Mouse (Mus musculus): ENCODE measurements around the gene Tysnd1. TPM values are rescaled to one million over a fixed set of nuclear protein-coding genes. Genes with fewer than 3 reads are reported as not detected.
A peak's percentile ranks its signal among the peaks of the same experiment; 100 is the strongest.

The Tysnd1 gene
- polyA plus RNA-seq (2014; fragmentation: Nextera tagmentation; extraction: Ambion mirVana) = 30.7 and 36.6 TPM in 2 replicates

GRCm38 (mm10) chr10:61694870-61695670 is at the start of gene Tysnd1:
Gene Tysnd1 (plus strand): TSS chr10:61695514.
- peak; percentile 98 for DNase-seq (ENCODE audit: low spot score)
- H3K27ac ChIP-seq (replicated peaks; ENCODE audit: low read depth, low read length) = no peak within 1 kb of the TSS
- under 1% methylated on average over 42 of the region's 42 CpGs for WGBS

GRCm38 (mm10) chr10:61646557-61646956 is 48.8 kb upstream of the Tysnd1 start:
- Histone ChIP-seq H3K27ac (replicated peaks; ENCODE audit: low read depth, low read length) (no peak overlapping the region), H3K4me3 (ENCODE audit: low read depth, low read length) (no peak overlapping the region), H3K4me1 (ENCODE audit: control insufficient read depth, insufficient read depth, low read length) (no peaks in the 10 kb centered on the region), H3K36me3 (replicated peaks; ENCODE audit: control insufficient read depth, insufficient read depth, low read depth, low read length) (no peaks in the 10 kb centered on the region), H3K4me2 (ENCODE audit: low read depth, low read length) (no peak overlapping the region), H3K9me3 (replicated peaks; ENCODE audit: control insufficient read depth, low read length) (no peaks in the 10 kb centered on the region), H3K9ac (replicated peaks; ENCODE audit: low read length) (no peak overlapping the region), H3K27me3 (ENCODE audit: control insufficient read depth, insufficient read depth, low read length) (no peaks in the 10 kb centered on the region)
- ATAC-seq (replicated peaks; ENCODE audit: insufficient number of reproducible peaks, low FRiP score, low TSS enrichment, low read depth) (no peak), DNase-seq (ENCODE audit: low spot score) (no peak)
- 75% methylated on average over 7 of the region's 7 CpGs for WGBS

More at GRCm38 (mm10) chr10:61694870-61695670, at the start of gene Tysnd1:
- Histone ChIP-seq H3K9ac (replicated peaks; ENCODE audit: low read length) (peak within 1 kb of the TSS; percentile 74), H3K9me3 (replicated peaks; ENCODE audit: control insufficient read depth, low read length) (no peaks in the 10 kb centered on the region), H3K4me2 (ENCODE audit: low read depth, low read length) (peak within 1 kb of the TSS; percentile 97), H3K4me1 (ENCODE audit: control insufficient read depth, insufficient read depth, low read length) (peaks cover 4% of the 10 kb centered on the region; the same call in 1 of the 2 replicates), H3K36me3 (replicated peaks; ENCODE audit: control insufficient read depth, insufficient read depth, low read depth, low read length) (no peaks in the 10 kb centered on the region; the same call in none of the 2 replicates), H3K27me3 (ENCODE audit: control insufficient read depth, insufficient read depth, low read length) (no peaks in the 10 kb centered on the region), H3K4me3 (ENCODE audit: low read depth, low read length) (peak within 1 kb of the TSS; percentile 87)
- ATAC-seq (replicated peaks; ENCODE audit: insufficient number of reproducible peaks, low FRiP score, low TSS enrichment, low read depth) = peak; percentile 95

GRCm38 (mm10) chr10:61647790-61648736 is 47.3 kb upstream of the Tysnd1 start, which contains the start of gene Ppa1:
Gene Ppa1 (plus strand): TSS chr10:61648552.
- no peaks in the 10 kb centered on the region for H3K36me3 ChIP-seq (replicated peaks; ENCODE audit: control insufficient read depth, insufficient read depth, low read depth, low read length)
- no peaks in the 10 kb centered on the region for H3K4me1 ChIP-seq (ENCODE audit: control insufficient read depth, insufficient read depth, low read length)
- peak within 1 kb of the TSS; percentile 80 for H3K4me2 ChIP-seq (ENCODE audit: low read depth, low read length)
- H3K9me3 ChIP-seq (replicated peaks; ENCODE audit: control insufficient read depth, low read length) = no peaks in the 10 kb centered on the region
- WGBS = 3% methylated on average over 50 of the region's 50 CpGs
- DNase-seq (ENCODE audit: low spot score) = peak; percentile 92
- peak within 1 kb of the TSS; percentile 88 for H3K9ac ChIP-seq (replicated peaks; ENCODE audit: low read length)
- H3K27ac ChIP-seq (replicated peaks; ENCODE audit: low read depth, low read length) = peak within 1 kb of the TSS; percentile 76; the same call in 1 of the 2 replicates
- H3K4me3 ChIP-seq (ENCODE audit: low read depth, low read length) = peak within 1 kb of the TSS; percentile 72
- peak; percentile 97 for ATAC-seq (replicated peaks; ENCODE audit: insufficient number of reproducible peaks, low FRiP score, low TSS enrichment, low read depth)
- H3K27me3 ChIP-seq (ENCODE audit: control insufficient read depth, insufficient read depth, low read length) = no peaks in the 10 kb centered on the region

GRCm38 (mm10) chr10:61648737-61649645 is 46.3 kb upstream of the Tysnd1 start:
- H3K9me3 ChIP-seq (replicated peaks; ENCODE audit: control insufficient read depth, low read length) = no peaks in the 10 kb centered on the region
- no peak for DNase-seq (ENCODE audit: low spot score)

GRCm38 (mm10) chr10:61654105-61654504 is 41.2 kb upstream of the Tysnd1 start:
- WGBS = 91% methylated on average over 4 of the region's 4 CpGs
- no peaks in the 10 kb centered on the region for H3K4me1 ChIP-seq (ENCODE audit: control insufficient read depth, insufficient read depth, low read length)
- H3K36me3 ChIP-seq (replicated peaks; ENCODE audit: control insufficient read depth, insufficient read depth, low read depth, low read length) = no peaks in the 10 kb centered on the region; the same call in none of the 2 replicates
- ATAC-seq (replicated peaks; ENCODE audit: insufficient number of reproducible peaks, low FRiP score, low TSS enrichment, low read depth) (no peak), DNase-seq (ENCODE audit: low spot score) (no peak)
- H3K27ac ChIP-seq (replicated peaks; ENCODE audit: low read depth, low read length) = no peak overlapping the region
- H3K27me3 ChIP-seq (ENCODE audit: control insufficient read depth, insufficient read depth, low read length) = no peaks in the 10 kb centered on the region
- H3K4me2 ChIP-seq (ENCODE audit: low read depth, low read length) = no peak overlapping the region
- H3K9ac ChIP-seq (replicated peaks; ENCODE audit: low read length) = no peak overlapping the region
- H3K9me3 ChIP-seq (replicated peaks; ENCODE audit: control insufficient read depth, low read length) = no peaks in the 10 kb centered on the region
- H3K4me3 ChIP-seq (ENCODE audit: low read depth, low read length) = no peak overlapping the region

More at GRCm38 (mm10) chr10:61648737-61649645, 46.3 kb upstream of the Tysnd1 start:
- 2% methylated on average over 45 of the region's 49 CpGs for WGBS
- ATAC-seq (replicated peaks; ENCODE audit: insufficient number of reproducible peaks, low FRiP score, low TSS enrichment, low read depth) = no peak; the same call in 1 of the 2 replicates
- Histone ChIP-seq H3K27ac (replicated peaks; ENCODE audit: low read depth, low read length) (peak overlapping the region; percentile 76; the same call in 1 of the 2 replicates), H3K9ac (replicated peaks; ENCODE audit: low read length) (peak overlapping the region; percentile 88), H3K4me2 (ENCODE audit: low read depth, low read length) (peak overlapping the region; percentile 80), H3K27me3 (ENCODE audit: control insufficient read depth, insufficient read depth, low read length) (no peaks in the 10 kb centered on the region), H3K4me3 (ENCODE audit: low read depth, low read length) (peak overlapping the region; percentile 72), H3K4me1 (ENCODE audit: control insufficient read depth, insufficient read depth, low read length) (no peaks in the 10 kb centered on the region), H3K36me3 (replicated peaks; ENCODE audit: control insufficient read depth, insufficient read depth, low read depth, low read length) (no peaks in the 10 kb centered on the region; the same call in 1 of the 2 replicates)

GRCm38 (mm10) chr10:61654691-61655090 is 40.6 kb upstream of the Tysnd1 start:
- ATAC-seq (replicated peaks; ENCODE audit: insufficient number of reproducible peaks, low FRiP score, low TSS enrichment, low read depth) = no peak

GRCm38 (mm10) chr10:61655188-61655587 is 40.1 kb upstream of the Tysnd1 start:
- Histone ChIP-seq H3K36me3 (replicated peaks; ENCODE audit: control insufficient read depth, insufficient read depth, low read depth, low read length) (no peaks in the 10 kb centered on the region; the same call in none of the 2 replicates), H3K9me3 (replicated peaks; ENCODE audit: control insufficient read depth, low read length) (no peaks in the 10 kb centered on the region), H3K9ac (replicated peaks; ENCODE audit: low read length) (no peak overlapping the region), H3K27me3 (ENCODE audit: control insufficient read depth, insufficient read depth, low read length) (no peaks in the 10 kb centered on the region), H3K4me3 (ENCODE audit: low read depth, low read length) (no peak overlapping the region), H3K4me2 (ENCODE audit: low read depth, low read length) (no peak overlapping the region), H3K27ac (replicated peaks; ENCODE audit: low read depth, low read length) (no peak overlapping the region), H3K4me1 (ENCODE audit: control insufficient read depth, insufficient read depth, low read length) (no peaks in the 10 kb centered on the region)
- WGBS = 86% methylated on average over 3 of the region's 3 CpGs
- DNase-seq (ENCODE audit: low spot score) (no peak), ATAC-seq (replicated peaks; ENCODE audit: insufficient number of reproducible peaks, low FRiP score, low TSS enrichment, low read depth) (no peak)

More at GRCm38 (mm10) chr10:61654691-61655090, 40.6 kb upstream of the Tysnd1 start:
- Histone ChIP-seq H3K4me2 (ENCODE audit: low read depth, low read length) (no peak overlapping the region), H3K9me3 (replicated peaks; ENCODE audit: control insufficient read depth, low read length) (no peaks in the 10 kb centered on the region), H3K4me1 (ENCODE audit: control insufficient read depth, insufficient read depth, low read length) (no peaks in the 10 kb centered on the region), H3K36me3 (replicated peaks; ENCODE audit: control insufficient read depth, insufficient read depth, low read depth, low read length) (no peaks in the 10 kb centered on the region; the same call in none of the 2 replicates), H3K27me3 (ENCODE audit: control insufficient read depth, insufficient read depth, low read length) (no peaks in the 10 kb centered on the region), H3K27ac (replicated peaks; ENCODE audit: low read depth, low read length) (no peak overlapping the region), H3K9ac (replicated peaks; ENCODE audit: low read length) (no peak overlapping the region), H3K4me3 (ENCODE audit: low read depth, low read length) (no peak overlapping the region)
- WGBS = 91% methylated on average over 7 of the region's 7 CpGs
- DNase-seq (ENCODE audit: low spot score) = no peak
